Mouse (Mus musculus): ENCODE data around the gene Cdc37.

DNA sequence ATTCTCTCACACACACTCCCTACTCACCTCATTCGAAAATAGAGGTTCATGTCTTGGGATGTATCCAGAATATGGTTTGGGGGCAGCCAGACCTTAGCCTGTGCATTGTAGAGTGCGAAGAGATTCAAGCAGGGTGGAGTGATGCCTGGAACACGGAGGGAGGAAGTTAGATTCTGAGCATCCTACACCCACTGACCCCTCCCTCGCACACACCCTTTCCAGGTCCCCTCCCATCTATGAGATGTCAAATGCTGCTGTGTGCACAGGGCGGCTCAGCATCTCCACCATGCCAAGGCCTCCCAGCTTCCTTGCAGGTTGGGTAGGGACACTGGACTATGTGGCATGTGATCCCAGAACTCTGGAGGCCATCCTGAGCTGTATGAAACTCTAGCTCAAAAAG is 24.9 kb downstream of the Cdc37 start:
- TF ChIP-seq EP300 (IDR thresholded peaks at IDR 0.05; ENCODE audit: insufficient read depth, low read depth, low read length), result no peak
- TF ChIP-seq POLR2A (IDR thresholded peaks at IDR 0.05; ENCODE audit: insufficient read depth, low read length), result no peak
- TF ChIP-seq CTCF (IDR thresholded peaks at IDR 0.05; ENCODE audit: low read depth, low read length), result no peak

All from ES-Bruce4 (cell line).